Mouse (Mus musculus) midbrain, embryonic 14.5 days (tissue): ENCODE measurements around the gene Scd4. TPM values are rescaled to one million over a fixed set of nuclear protein-coding genes. Genes with fewer than 3 reads are reported as not detected.
"Not testable (repeated sequence)": the region's sequence is repeated elsewhere in the genome, so short reads cannot be mapped to it uniquely, and the experiment has no call there.

Experiments
- ATAC-seq: fragments of 200-750 bp; cut with Nextera tagmentation; 2 replicates; pipeline ENCODE4 v1.8.0; 2017; ENCODE audit warnings: moderate number of reproducible peaks, moderate library complexity; ENCODE audit not compliant: low FRiP score, low TSS enrichment
- DNase-seq: peaks from one replicate; pipeline ENCODE4 v3.0.0-alpha.2; 2015
- H3K27ac ChIP-seq: fragments of 300-500 bp; sonication (generic); replicated peaks from 2 replicates; pipeline ENCODE4 v1.5.1; 2014; ENCODE audit warnings: mild to moderate bottlenecking, low read depth, low read length, moderate library complexity
- H3K27me3 ChIP-seq: fragments of 300-500 bp; sonication (generic); 2 replicates; pipeline ENCODE4 v1.6.1; 2014; ENCODE audit warnings: low read length, control low read depth, mixed read lengths; ENCODE audit not compliant: control insufficient read depth, insufficient read depth
- H3K36me3 ChIP-seq: fragments of 300-500 bp; sonication (generic); 2 replicates; pipeline ENCODE4 v1.6.1; 2014; ENCODE audit warnings: low read length, control low read depth; ENCODE audit not compliant: control insufficient read depth, insufficient read depth
- H3K4me1 ChIP-seq: fragments of 300-500 bp; sonication (generic); 2 replicates; pipeline ENCODE4 v1.6.1; 2014; ENCODE audit warnings: mild to moderate bottlenecking, antibody characterized with exemption, low read length, control low read depth; ENCODE audit not compliant: control insufficient read depth, insufficient read depth
- H3K4me2 ChIP-seq: fragments of 300-500 bp; sonication (generic); 2 replicates; pipeline ENCODE4 v1.6.1; 2014; ENCODE audit warnings: mild to moderate bottlenecking, low read length, moderate library complexity
- H3K4me3 ChIP-seq: fragments of 300-500 bp; sonication (generic); replicated peaks from 2 replicates; pipeline ENCODE4 v1.5.1; 2014; ENCODE audit warnings: low read depth, low read length
- H3K9ac ChIP-seq: fragments of 300-500 bp; sonication (generic); replicated peaks from 2 replicates; pipeline ENCODE4 v1.6.1; 2014; ENCODE audit warnings: mild to moderate bottlenecking, low read length, moderate library complexity
- H3K9me3 ChIP-seq: fragments of 300-500 bp; sonication (generic); 2 replicates; pipeline ENCODE4 v1.6.1; 2016; ENCODE audit warnings: low read length, control low read depth, mixed read lengths; ENCODE audit not compliant: control insufficient read depth
- WGBS: fragments of 180-500 bp; shearing (Covaris S2); extraction: QIAGEN DNeasy Blood & Tissue Kit; methylation state at CpG from one replicate; pipeline ENCODE4 v1.1.7; 2014; 5-methylcytosine and 5-hydroxymethylcytosine counted together
- polyA plus RNA-seq: library from polyadenylated mRNA; unstranded; fragments of >200 nt; fragmentation: Nextera tagmentation; extraction: Ambion mirVana; gene quantifications from 2 replicates; pipeline ENCODE4 v1.2.1, GENCODE M21; 2014

Scd4 gene
- polyA plus RNA-seq, 1 experiment from 2014 or later: 0.11 TPM

GRCm38 (mm10) chr19:44304851-44305510 lies 27.9 kb upstream of the Scd4 start:
- no peak overlapping the region for H3K27ac ChIP-seq

DNA sequence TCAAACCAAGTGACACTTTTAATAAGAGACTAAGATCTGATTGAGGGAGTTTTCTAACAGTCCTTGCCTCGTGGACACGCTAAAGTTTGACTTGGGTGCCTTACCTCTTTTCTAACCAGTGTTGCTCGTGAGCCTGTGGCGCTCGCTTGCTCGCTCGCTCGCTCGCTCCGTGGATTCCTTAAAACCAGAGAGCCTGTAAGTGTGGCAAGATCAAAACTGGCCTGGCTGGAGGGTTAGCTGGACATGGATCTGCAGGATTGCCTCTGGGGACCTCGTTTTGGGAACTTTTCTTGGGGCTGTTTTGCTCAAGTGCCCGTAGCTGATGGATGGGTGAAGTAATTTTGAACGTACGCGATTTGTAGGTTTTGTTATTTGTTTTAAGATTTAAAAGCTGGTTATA lies 27.2 kb upstream of the Scd4 start:
- Histone ChIP-seq H3K36me3 (peaks cover 83% of the 10 kb centered on the region), H3K27ac (no peak overlapping the region), H3K27me3 (no peaks in the 10 kb centered on the region), H3K9me3 (no peaks in the 10 kb centered on the region), H3K4me3 (no peak overlapping the region), H3K4me2 (no peak overlapping the region), H3K9ac (no peak overlapping the region), H3K4me1 (peaks cover 9% of the 10 kb centered on the region; the same call in 1 of the 2 replicates)
- DNase-seq (no peak), ATAC-seq (no peak)
- 86% methylated on average over 15 of the region's 15 CpGs for WGBS

More at GRCm38 (mm10) chr19:44304851-44305510, 27.9 kb upstream of the Scd4 start:
- DNase-seq (no peak), ATAC-seq (no peak)
- Histone ChIP-seq H3K9ac (no peak overlapping the region), H3K27me3 (no peaks in the 10 kb centered on the region), H3K4me1 (peaks cover 16% of the 10 kb centered on the region), H3K4me3 (no peak overlapping the region), H3K9me3 (no peaks in the 10 kb centered on the region), H3K4me2 (no peak overlapping the region), H3K36me3 (peaks cover 90% of the 10 kb centered on the region)
- WGBS: 91% methylated on average over 16 of the region's 16 CpGs

DNA sequence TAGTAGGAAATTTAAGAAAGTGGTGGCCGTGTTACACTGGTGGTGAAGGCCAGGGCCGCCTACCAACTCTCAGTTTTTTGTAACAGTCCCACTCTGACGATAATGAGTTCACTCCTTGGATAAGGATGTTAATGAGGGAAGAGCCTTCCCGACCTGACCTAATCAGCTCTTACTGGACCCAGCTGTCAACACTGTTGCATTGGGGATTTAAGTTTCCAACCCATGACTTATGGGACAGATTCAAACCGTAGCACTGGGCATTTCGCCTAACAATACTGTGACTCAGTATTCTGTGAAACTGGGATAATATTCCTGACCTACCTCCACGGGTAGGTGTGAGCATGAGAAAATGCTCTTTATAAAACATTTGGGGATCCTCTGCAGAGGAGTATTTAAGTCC lies 26.7 kb upstream of the Scd4 start:
- Histone ChIP-seq H3K36me3 (peaks cover 78% of the 10 kb centered on the region), H3K9ac (no peak overlapping the region), H3K27me3 (no peaks in the 10 kb centered on the region), H3K4me2 (no peak overlapping the region), H3K9me3 (no peaks in the 10 kb centered on the region), H3K4me3 (no peak overlapping the region), H3K4me1 (peaks cover 11% of the 10 kb centered on the region; the same call in 1 of the 2 replicates), H3K27ac (no peak overlapping the region)
- no peak for ATAC-seq
- WGBS: 79% methylated on average over 7 of the region's 7 CpGs
- no peak for DNase-seq

DNA sequence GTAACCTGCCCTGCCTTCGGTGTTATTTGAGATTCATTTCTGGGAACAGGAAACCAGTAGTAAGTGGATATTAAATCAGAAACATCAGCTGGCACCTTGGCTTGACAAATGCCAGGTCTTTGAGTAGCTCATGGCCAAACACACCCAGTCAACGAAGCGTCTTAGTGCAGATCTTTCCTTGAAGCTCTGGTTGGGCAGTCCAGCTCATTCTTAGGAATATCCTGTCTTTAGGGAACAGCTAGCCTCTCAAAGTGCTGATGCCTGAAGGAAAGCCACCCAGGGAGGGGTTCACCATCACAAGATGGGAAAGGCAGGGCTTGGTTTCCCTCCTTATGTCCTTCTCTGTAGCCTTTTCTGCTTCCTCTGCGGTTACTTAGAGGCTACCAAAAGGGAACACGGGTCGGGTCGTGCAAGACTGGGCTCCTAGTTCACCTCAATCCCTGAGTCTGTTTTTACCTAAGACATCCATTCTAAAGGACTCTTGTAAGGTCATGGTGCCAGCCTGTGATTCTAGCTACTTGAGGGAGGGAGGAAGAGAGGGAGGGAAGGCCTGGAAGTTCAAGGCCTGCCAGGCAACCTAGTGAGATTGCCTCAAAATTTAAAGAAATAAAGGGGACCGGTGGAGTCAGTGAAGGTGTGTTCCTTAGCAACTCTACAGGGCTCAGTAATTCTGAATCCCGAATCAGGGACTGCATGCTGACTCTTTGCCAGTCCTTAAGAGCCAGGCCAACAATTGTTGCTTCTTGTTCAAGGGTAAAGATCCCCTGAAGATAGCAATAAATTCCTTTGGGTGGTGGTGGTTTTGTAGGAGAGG lies 25.6 kb upstream of the Scd4 start:
- WGBS: 85% methylated on average over 9 of the region's 9 CpGs
- ATAC-seq (no peak), DNase-seq (no peak)
- no peak overlapping the region for H3K27ac ChIP-seq
- no peak overlapping the region for H3K4me2 ChIP-seq
- H3K27me3 ChIP-seq: no peaks in the 10 kb centered on the region
- H3K9ac ChIP-seq: no peak overlapping the region
- no peaks in the 10 kb centered on the region for H3K9me3 ChIP-seq
- H3K4me3 ChIP-seq: no peak overlapping the region
- H3K4me1 ChIP-seq: peaks cover 11% of the 10 kb centered on the region; the same call in 1 of the 2 replicates
- H3K36me3 ChIP-seq: peaks cover 69% of the 10 kb centered on the region

GRCm38 (mm10) chr19:44307915-44308470 lies 24.9 kb upstream of the Scd4 start:
- Histone ChIP-seq H3K4me3 (no peak overlapping the region), H3K4me2 (no peak overlapping the region), H3K27me3 (no peaks in the 10 kb centered on the region), H3K27ac (no peak overlapping the region), H3K36me3 (peaks cover 62% of the 10 kb centered on the region), H3K9me3 (no peaks in the 10 kb centered on the region), H3K9ac (no peak overlapping the region), H3K4me1 (peaks cover 11% of the 10 kb centered on the region; the same call in 1 of the 2 replicates)
- ATAC-seq (no peak), DNase-seq (no peak)
- WGBS: 84% methylated on average over 6 of the region's 6 CpGs

- WGBS: 87% methylated on average over 8 of the region's 8 CpGs
- H3K9ac ChIP-seq: no peak overlapping the region
- H3K9me3 ChIP-seq: no peaks in the 10 kb centered on the region
- no peak for ATAC-seq
- no peak overlapping the region for H3K4me2 ChIP-seq
- peaks cover 11% of the 10 kb centered on the region; the same call in 1 of the 2 replicates for H3K4me1 ChIP-seq
- no peak for DNase-seq
- H3K36me3 ChIP-seq: peaks cover 55% of the 10 kb centered on the region
- H3K4me3 ChIP-seq: no peak overlapping the region
- no peak overlapping the region for H3K27ac ChIP-seq
- no peaks in the 10 kb centered on the region for H3K27me3 ChIP-seq
Measured at GRCm38 (mm10) chr19:44308611-44309246, 24.2 kb upstream of the Scd4 start.

DNA sequence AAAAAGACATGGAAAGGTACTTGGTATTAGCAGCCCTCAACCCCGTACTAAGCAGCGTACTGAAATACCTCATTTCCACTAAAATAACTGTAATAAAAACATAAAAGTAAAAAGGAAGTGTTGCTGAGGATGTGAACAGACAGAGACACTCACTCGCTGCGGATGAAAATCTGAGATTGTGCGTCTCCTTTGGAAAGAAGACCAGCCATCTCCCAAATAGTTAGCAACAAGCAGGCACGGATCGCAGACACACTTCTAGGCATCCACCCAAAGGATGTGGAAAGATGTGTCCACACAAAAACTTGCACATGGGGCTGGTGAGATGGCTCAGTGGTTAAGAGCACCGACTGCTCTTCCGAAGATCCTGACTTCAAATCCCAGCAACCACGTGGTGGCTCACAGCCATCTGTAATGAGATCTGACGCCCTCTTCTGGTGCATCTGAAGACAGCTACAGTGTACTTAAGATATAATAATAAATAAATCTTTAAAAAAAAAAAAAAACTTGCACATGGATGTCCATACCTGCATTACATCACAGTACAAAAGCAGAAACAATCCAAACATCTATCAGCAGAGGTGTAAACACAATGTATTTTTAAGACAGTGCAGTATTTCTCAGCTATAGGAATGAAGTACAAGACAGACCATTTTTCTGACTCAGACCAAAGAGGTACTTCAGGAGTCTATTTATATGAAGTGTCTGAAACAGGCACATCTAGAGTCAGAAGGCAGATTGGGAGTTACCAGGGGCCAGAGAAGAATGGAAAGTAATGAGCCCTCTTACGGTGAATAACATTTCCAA lies 23.3 kb upstream of the Scd4 start:
- Histone ChIP-seq H3K4me2 (no peak overlapping the region), H3K4me3 (no peak overlapping the region), H3K9ac (no peak overlapping the region), H3K9me3 (no peaks in the 10 kb centered on the region), H3K27me3 (no peaks in the 10 kb centered on the region), H3K4me1 (peaks cover 16% of the 10 kb centered on the region), H3K27ac (no peak overlapping the region), H3K36me3 (peaks cover 47% of the 10 kb centered on the region)
- ATAC-seq: no peak
- WGBS: 84% methylated on average over 12 of the region's 12 CpGs
- DNase-seq: no peak

- not testable (repeated sequence) for H3K27ac ChIP-seq, H3K9ac ChIP-seq, H3K4me3 ChIP-seq, DNase-seq, ATAC-seq, H3K9me3 ChIP-seq, H3K4me2 ChIP-seq, H3K27me3 ChIP-seq
- 90% methylated on average over 1 of the region's 1 CpGs for WGBS
- Histone ChIP-seq H3K36me3 (peaks cover 41% of the 10 kb centered on the region), H3K4me1 (peaks cover 17% of the 10 kb centered on the region)
Measured at GRCm38 (mm10) chr19:44310155-44310575, 22.7 kb upstream of the Scd4 start.
